Mouse (Mus musculus): ENCODE results near the gene Slc28a1.

- no peak for TF ChIP-seq EP300 (IDR thresholded peaks at IDR 0.05)
- TF ChIP-seq CTCF (IDR thresholded peaks at IDR 0.05), result no peak
These were observed 8.2 kb downstream of the Slc28a1 start for GRCm38 (mm10) chr7:81122808-81123207.
